Mouse (Mus musculus) cerebellum, postnatal 10 days (tissue): ENCODE measurements at regions not wholly inside any gene's neighbourhood (a gene's known extent, or its start where the extent isn't known, plus 50 kb on each side); places are given as distances from the start of the nearest gene placed in this dataset.

Experiments
- DNase-seq, 2 experiments: peaks; one replicate each; pipeline ENCODE4 v3.0.0; 2021; ENCODE audit warnings: mixed read lengths in 2 of 2

DNA sequence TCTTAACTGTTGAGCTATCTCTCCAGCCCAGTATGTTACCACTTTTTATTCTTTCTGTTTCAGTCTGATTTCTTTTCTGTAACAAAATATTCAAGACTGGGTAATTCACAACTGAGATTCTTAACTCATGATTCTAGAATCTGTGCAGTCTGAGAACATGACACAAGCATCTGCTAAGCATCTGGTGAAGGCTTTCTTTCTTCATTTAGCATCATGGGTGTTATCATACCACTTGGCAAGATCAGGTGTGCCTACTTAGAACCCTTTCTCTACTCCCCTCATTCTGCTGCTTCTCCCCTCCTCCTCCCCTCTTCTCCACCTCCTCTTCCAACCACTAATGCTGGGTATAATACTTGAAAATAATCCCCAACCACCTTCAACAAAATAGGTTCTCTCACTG is 62.1 kb upstream of the Pfn2 start:
- no peak for DNase-seq

DNA sequence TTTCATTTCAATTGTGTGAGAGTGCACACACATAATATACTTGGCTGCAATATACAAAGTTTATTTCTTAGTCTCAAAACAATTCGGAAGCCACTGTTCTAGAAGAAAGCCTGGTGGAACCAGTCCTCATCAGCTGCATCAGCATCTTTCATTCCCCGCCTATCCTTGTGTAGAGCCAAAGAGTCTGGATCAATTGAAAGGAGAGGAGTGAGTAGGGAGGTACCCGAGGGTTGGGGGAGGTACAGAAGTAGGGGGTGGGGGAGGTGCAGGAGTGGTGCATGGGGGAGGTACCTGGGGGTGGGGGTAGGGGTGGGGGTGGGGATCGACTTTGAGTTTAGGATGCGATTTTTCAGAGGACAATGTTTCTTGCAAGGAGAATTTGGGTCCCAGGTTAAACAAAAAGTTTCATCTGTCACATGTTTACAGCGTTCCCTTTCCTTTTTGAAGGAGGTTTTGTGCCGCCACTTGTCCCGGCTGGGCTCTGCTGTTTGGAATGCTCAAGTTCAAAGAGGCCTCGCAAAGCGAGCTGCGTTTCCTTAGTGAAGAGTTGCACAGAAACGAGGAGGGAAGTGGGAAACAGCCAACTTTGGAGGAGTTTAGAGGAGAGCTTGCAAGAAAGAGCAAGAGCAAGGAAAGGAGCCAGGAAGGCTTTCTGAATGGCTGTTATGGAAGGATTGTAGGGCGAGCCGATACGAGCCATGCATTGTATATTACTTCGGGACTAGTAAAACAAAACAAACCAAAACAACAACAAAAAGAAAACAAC is 64.1 kb upstream of the Pfn2 start:
- peak; percentile 17 to 25 for DNase-seq

- DNase-seq, result peak in 1 of 2 experiments; percentile 6
These were observed 64.9 kb upstream of the Pfn2 start for GRCm38 (mm10) chr3:57912650-57913343.

DNA sequence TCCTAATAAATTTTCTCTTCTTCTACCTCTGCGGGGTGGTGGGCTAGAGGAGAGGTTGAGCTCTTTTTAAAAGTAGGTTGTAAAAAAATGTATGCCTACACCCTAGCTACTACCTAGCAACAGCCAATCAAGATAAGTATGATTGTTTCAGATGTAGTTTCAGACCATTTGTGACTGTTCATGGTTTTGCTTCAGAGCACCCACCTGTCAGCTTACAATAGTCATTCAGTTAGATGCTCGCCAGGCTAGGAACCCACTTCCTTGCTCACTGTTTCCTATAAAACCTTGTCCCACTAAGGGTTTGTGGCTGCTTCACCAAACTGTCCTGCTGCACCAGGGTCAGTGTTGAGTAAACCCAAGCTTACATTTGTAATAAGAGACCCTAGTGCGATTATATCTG is 66.8 kb upstream of the Pfn2 start:
- DNase-seq, result no peak

DNA sequence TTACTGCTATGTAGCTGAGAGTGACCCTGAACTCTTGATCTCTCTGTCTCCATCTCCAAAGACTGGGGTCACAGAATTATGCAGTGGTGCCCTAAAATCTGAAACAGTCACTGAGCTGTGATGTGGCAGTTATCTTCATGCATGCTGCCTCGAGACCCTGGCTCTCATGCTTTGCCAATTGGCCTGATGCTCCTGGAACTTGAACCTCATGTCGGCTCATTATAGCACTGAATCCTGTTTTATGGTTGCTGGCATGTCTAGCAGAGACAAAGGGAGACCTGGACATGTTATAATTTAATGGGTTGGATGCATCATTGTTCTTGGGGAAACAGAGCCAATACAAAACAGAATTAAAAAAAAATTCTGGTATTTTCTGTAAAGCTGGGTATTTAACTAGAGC is 71.0 kb upstream of the Pfn2 start:
- DNase-seq, result peak; percentile 45 to 51

GRCm38 (mm10) chr3:57919390-57920089 is 71.7 kb upstream of the Pfn2 start:
- peak; percentile 27 to 44 for DNase-seq

DNA sequence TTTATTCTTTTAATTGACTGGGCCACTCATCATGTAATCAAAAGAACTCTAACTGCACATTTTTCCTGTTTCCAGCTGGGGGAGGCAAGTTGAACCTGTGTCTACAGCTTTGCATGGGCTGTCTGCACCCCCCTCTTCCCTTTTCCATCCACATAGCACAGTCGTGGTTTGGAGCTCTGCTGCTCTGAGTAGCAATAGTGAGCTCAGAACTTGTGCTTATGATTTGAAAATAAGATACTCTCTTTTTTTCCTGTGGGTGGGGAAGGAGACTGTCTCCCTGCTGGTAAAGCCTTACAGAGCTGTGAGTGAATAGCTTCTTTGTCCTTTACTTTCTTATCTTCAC is 72.2 kb upstream of the Pfn2 start:
- DNase-seq, result peak in 1 of 2 experiments; percentile 6

DNA sequence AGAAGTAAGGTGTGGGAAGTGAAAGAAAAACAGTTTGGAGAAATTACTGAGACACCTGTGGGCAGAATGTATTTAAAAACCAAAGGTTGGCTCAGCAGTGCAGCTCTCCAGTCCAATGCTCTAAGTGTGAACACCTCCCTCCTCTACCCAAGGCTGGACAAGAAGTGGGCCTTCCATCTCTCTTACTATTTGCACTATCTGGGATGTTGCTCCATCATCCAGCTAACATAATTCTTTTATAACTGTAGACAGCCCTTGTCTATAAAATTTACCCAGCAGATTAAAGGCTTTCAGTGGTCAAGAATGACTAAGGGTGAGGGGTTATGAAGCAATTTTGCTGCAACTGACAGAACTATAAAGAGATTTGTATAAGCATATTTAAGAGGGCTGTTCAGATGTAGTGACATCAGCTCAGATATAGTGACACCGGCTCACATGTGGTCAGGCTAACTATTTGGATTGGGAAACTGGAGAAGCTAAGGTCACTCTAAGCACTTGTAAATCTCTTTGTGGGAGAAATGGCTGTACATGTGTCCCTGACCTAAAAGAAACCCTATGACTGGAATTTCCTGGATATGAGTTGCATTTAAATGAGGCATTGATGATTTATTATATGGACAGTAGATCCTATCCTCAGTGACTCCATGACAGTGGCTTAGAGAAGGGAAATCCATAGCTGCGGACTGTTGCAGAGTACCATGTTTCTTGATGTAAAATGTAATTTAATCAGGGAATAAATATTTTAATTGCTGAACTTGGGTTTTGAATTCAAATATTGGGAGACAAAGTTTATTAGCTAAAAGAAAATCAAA is 73.4 kb upstream of the Pfn2 start:
- no peak for DNase-seq

- no peak for DNase-seq
These were observed 75.2 kb upstream of the Pfn2 start for GRCm38 (mm10) chr3:57923061-57923460.

GRCm38 (mm10) chr3:57932657-57933539 is 85.0 kb upstream of the Pfn2 start:
- no peak for DNase-seq

DNA sequence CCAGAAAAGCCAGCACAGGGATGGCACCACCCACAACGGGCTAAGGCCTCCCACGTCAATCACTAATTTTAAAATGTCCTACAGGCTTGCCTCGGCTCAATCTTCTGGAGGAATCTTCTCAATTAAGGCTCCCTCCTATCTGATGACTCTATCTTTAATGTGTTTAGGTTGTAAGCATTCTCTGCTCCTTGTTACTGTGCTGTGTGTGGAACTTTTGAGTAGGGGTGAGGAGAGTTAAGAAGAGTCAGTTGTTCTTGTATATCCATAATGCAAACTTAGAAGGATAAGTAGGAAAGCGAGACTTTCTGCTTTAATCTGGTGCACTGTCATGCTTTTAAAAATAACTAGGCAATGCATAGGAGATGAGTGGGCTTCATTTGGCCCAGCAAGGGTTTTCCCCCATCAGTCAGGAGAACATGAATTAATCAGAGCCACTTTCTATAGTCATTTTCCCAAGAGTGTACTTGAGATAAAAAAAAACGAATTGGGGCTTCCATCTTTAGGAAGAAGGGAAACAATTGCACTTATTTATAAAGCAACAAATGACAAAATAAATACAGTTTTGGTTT is 87.2 kb upstream of the Pfn2 start:
- no peak for DNase-seq

DNA sequence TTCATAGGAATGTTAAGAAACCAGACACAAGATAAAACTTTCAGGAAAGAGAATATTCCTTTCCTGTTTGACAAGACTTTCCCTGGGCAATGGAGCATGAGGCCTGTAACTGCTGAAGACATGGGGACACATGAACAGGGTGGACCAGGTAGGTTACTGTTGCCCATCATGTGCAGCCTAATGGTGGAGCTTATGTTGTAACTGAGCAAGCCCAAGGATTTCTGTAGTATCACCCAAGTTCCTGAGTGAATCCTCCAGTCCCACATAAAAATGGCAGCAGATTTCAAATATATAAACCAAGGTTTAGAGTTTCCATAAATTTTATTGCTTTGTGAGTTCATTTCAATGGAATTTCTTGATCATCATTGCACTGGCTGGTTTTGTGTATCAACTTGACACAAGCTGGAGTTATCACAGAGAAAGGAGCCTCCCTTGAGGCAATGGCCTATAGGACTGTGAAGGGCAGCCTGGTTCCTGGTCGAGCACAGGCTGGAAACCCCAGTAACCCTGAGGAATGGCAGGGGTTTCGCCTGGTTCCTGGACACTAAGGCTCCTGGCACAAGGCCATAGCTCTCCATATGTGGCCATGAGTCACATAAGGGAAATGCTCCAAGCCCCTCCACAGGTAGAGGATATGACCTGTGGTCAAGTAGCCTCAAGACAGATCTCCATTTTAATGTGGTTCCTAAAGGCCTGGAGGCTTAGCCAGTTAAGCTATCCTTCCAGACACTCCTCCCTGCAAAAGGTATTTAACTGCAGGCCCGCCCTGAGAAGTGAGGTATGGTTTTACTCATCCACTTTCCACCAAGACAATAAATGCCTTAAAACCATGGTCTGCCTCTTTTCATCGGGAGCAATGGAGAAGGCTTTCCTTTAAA is 92.9 kb upstream of the Pfn2 start:
- peak; percentile 16 to 20 for DNase-seq

DNA sequence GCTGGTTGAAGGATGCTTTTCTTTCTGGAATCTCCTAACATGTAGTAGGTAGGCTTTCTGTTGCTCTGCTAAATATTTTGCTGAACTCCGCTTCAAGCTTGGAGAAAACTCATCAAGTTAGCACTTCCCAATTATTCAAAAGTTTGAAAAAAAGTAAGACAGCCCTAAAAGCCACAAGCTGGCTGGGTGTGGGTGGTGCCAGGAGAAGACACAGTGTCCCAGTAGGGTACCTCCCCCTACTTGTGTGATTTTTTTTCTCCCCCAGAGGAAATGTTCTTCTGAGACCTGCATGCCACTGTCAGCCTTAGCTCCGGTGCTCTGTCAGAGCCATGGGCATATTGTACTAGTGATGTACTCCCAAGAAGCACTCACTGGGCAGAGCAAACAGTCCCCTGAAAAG is 96.8 kb upstream of the Pfn2 start:
- no peak for DNase-seq

GRCm38 (mm10) chr3:57945765-57946164 is 97.9 kb upstream of the Pfn2 start:
- DNase-seq, result no peak

GRCm38 (mm10) chr3:57947331-57947730 is 99.5 kb upstream of the Pfn2 start:
- no peak for DNase-seq

GRCm38 (mm10) chr3:57948720-57949119 is 100.8 kb upstream of the Pfn2 start:
- no peak for DNase-seq

- peak; percentile 11 to 16 for DNase-seq
These were observed 102.8 kb upstream of the Pfn2 start for GRCm38 (mm10) chr3:57950431-57951331.

GRCm38 (mm10) chr3:57951438-57951837 is 103.6 kb upstream of the Pfn2 start:
- DNase-seq, result no peak

- no peak for DNase-seq
These were observed 109.5 kb upstream of the Pfn2 start for GRCm38 (mm10) chr3:57957352-57957751.
